Mouse (Mus musculus) kidney, embryonic 16.5 days (tissue): ENCODE data around the gene Tsen2. TPM values are rescaled to one million over a fixed set of nuclear protein-coding genes. Genes with fewer than 3 reads are reported as not detected.

Experiments
- ATAC-seq: fragments of 200-750 bp; cut with Nextera tagmentation; 2 replicates; pipeline ENCODE4 v1.8.0; 2017; ENCODE audit warnings: moderate TSS enrichment; ENCODE audit not compliant: low FRiP score, low TSS enrichment
- H3K27ac ChIP-seq: fragments of 300-500 bp; sonication (generic); 2 replicates; pipeline ENCODE4 v1.5.1; 2014; ENCODE audit warnings: low read length
- H3K27me3 ChIP-seq: fragments of 300-500 bp; sonication (generic); 2 replicates; pipeline ENCODE4 v1.6.1; 2014; ENCODE audit warnings: low read length, control low read depth, mixed read lengths; ENCODE audit not compliant: insufficient read depth
- H3K36me3 ChIP-seq: fragments of 300-500 bp; sonication (generic); 2 replicates; pipeline ENCODE4 v1.6.1; 2014; ENCODE audit warnings: low read length, control low read depth, mixed read lengths; ENCODE audit not compliant: insufficient read depth
- H3K4me1 ChIP-seq: fragments of 300-500 bp; sonication (generic); 2 replicates; pipeline ENCODE4 v1.6.1; 2014; ENCODE audit warnings: low read length, control low read depth, mixed read lengths; ENCODE audit not compliant: insufficient read depth
- H3K4me2 ChIP-seq: fragments of 300-500 bp; sonication (generic); replicated peaks from 2 replicates; pipeline ENCODE4 v1.6.1; 2014; ENCODE audit warnings: low read depth, low read length
- H3K4me3 ChIP-seq: fragments of 300-500 bp; sonication (generic); 2 replicates; pipeline ENCODE4 v1.5.1; 2014; ENCODE audit warnings: mild to moderate bottlenecking, low read length
- H3K9ac ChIP-seq: fragments of 300-500 bp; sonication (generic); replicated peaks from 2 replicates; pipeline ENCODE4 v1.6.1; 2014; ENCODE audit warnings: low read length
- H3K9me3 ChIP-seq: fragments of 300-500 bp; sonication (generic); 2 replicates; pipeline ENCODE4 v1.6.1; 2016; ENCODE audit warnings: low read length, control low read depth
- WGBS: fragments of 180-500 bp; shearing (Covaris S2); extraction: QIAGEN DNeasy Blood & Tissue Kit; methylation state at CpG from one replicate; pipeline ENCODE4 v1.1.7; 2014; 5-methylcytosine and 5-hydroxymethylcytosine counted together
- polyA plus RNA-seq: library from polyadenylated mRNA; unstranded; fragments of >200 nt; fragmentation: Nextera tagmentation; extraction: Ambion mirVana; gene quantifications from 2 replicates; pipeline ENCODE4 v1.2.1, GENCODE M21; 2015

The Tsen2 gene
- polyA plus RNA-seq, 1 experiment from 2014 or later = 35.2 TPM

DNA sequence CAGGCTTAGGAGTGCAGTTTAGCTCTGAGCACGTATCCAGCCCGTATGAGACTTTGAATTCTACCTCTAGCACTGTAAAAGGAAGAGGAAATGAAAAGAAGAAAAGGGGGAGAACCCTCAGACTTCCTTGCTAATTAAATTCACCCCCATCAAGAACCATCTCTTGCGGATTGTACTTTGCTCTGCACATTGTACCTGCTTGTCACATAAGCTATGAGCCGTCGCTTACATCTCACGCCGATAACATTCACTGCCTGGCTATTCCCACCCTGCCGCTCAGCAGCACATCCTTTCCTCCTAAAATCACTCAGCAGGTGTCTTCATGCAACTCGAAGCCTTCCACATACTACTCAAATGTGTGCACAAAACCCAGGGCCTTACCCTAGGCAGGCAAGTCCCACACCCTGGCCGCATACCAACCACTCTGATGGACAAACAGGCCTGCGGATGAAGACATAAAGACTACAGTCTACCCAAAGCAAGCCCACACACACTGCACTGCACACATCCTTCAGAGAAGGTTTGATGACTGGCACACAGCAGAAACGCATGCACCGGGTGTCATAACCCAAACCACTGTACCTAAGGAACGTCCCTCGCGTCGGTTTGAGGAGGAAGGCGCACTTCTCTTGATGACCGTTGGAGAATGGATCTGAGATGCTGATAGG lies 47.4 kb downstream of the Tsen2 start:
- Histone ChIP-seq H3K4me3 (peak overlapping the region; percentile 30), H3K9me3 (no peaks in the 10 kb centered on the region), H3K36me3 (no peaks in the 10 kb centered on the region), H3K9ac (peak overlapping the region; percentile 53), H3K4me1 (peaks cover 11% of the 10 kb centered on the region; the same call in 1 of the 2 replicates), H3K27ac (no peak overlapping the region), H3K27me3 (no peaks in the 10 kb centered on the region), H3K4me2 (peak overlapping the region; percentile 47)
- ATAC-seq = peak; percentile 44
- WGBS = 79% methylated on average over 19 of the region's 19 CpGs

DNA sequence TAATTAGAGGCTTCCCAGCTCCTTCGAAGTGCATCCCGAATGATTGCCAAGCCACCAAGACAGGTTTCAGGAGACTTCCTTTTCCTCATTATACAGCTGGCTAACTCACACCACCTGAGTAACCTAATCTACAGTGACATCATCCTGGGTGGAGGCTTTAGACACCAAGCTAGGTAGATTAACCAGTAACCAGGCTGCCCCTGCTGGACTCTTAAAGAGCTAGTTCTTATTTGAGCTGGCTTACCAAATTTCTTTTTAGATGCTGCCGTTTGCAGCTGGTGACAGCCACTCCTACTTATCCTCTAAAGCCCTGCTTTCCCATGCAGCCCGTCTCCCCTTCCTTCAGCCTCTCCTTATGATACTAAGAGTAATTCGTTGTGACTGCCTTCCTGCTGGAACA lies 48.0 kb downstream of the Tsen2 start, which contains the start of gene Mkrn2os:
Gene Mkrn2os, minus strand, starts transcription at position 119 of the 400 bp plus-strand sequence.
- no peaks in the 10 kb centered on the region for H3K36me3 ChIP-seq
- H3K9ac ChIP-seq = peak within 1 kb of the TSS; percentile 53
- peak within 1 kb of the TSS; percentile 30 for H3K4me3 ChIP-seq
- no peaks in the 10 kb centered on the region for H3K9me3 ChIP-seq
- ATAC-seq = peak; percentile 86
- peak within 1 kb of the TSS; percentile 47 for H3K4me2 ChIP-seq
- 37% methylated on average over 5 of the region's 5 CpGs for whole genome bisulfite sequencing
- H3K27ac ChIP-seq = peak within 1 kb of the TSS; percentile 4; the same call in 1 of the 2 replicates
- H3K4me1 ChIP-seq = peaks cover 11% of the 10 kb centered on the region; the same call in 1 of the 2 replicates
- no peaks in the 10 kb centered on the region for H3K27me3 ChIP-seq

DNA sequence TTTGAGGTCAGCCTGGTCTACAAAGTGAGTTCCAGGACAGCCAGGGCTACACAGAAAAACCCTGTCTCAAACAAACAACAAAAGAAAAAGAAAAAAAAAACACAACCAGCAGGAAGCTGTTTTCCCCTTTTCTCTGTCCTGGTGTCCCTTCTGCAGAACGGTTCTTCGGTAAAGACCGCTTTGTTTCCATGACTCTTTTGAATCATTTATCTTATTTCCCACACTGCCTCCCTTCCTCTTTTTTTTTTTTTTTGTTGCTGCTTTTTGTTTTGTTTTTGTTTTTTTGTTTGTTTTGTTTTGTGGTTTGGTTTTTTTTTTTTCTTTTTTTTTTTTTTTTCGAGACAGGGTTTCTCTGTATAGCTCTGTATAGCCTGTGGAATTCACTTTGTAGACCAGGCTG lies 48.8 kb downstream of the Tsen2 start:
- H3K4me2 ChIP-seq = no peak overlapping the region
- no peaks in the 10 kb centered on the region for H3K27me3 ChIP-seq
- no peak for ATAC-seq
- peaks cover 11% of the 10 kb centered on the region; the same call in 1 of the 2 replicates for H3K4me1 ChIP-seq
- H3K36me3 ChIP-seq = no peaks in the 10 kb centered on the region
- no peaks in the 10 kb centered on the region for H3K9me3 ChIP-seq
- no peak overlapping the region for H3K9ac ChIP-seq
- 79% methylated on average over 4 of the region's 4 CpGs for WGBS
- no peak overlapping the region for H3K4me3 ChIP-seq
- no peak overlapping the region for H3K27ac ChIP-seq

DNA sequence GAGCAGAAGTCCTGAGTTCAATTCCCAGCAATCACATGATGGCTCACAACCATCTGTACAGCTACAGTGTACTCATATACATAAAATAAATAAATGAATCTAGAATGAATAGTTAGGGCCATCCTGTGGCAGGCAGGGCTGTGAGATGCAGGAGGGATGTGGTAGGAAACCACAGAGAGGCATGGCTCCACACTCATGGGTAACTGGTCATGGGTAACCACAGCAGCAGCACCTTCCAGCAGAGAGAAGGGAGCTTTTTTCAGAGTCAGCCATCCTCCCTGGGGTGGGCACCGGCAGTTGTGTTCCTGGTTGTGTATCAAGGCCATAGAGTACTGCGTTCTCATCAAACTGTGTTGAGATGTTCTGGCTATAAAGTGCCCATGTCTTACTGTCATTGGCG lies 50.0 kb downstream of the Tsen2 start:
- Histone ChIP-seq H3K9me3 (no peaks in the 10 kb centered on the region), H3K36me3 (no peaks in the 10 kb centered on the region), H3K4me1 (peaks cover 11% of the 10 kb centered on the region; the same call in 1 of the 2 replicates), H3K27ac (no peak overlapping the region), H3K9ac (no peak overlapping the region), H3K4me2 (no peak overlapping the region), H3K27me3 (no peaks in the 10 kb centered on the region), H3K4me3 (no peak overlapping the region)
- ATAC-seq = no peak
- WGBS = 73% methylated on average over 3 of the region's 3 CpGs

DNA sequence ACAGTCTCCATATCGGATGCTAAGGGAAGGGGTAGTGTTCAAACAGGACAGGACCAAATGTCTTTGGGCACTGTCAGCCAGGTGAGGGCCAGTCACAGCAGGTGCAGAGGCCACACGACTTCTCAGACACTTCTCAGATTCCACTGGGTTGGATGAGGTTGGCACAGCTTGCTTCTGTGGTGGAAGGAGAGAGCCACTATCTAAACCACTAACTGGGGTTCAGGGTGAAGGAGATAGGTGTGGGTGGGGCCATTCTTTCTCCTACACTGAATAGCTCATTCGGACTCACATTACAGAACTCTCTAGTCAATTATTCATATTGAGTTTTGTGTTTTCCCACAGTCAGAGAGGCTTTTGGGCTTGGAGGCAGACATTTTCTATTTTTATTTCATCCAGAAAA lies 51.2 kb downstream of the Tsen2 start:
- no peak for ATAC-seq
- Histone ChIP-seq H3K36me3 (no peaks in the 10 kb centered on the region), H3K9ac (no peak overlapping the region), H3K4me2 (no peak overlapping the region), H3K27me3 (no peaks in the 10 kb centered on the region), H3K4me3 (no peak overlapping the region), H3K9me3 (no peaks in the 10 kb centered on the region), H3K4me1 (peaks cover 11% of the 10 kb centered on the region; the same call in 1 of the 2 replicates), H3K27ac (no peak overlapping the region)
- WGBS = 64% methylated on average over 3 of the region's 3 CpGs

DNA sequence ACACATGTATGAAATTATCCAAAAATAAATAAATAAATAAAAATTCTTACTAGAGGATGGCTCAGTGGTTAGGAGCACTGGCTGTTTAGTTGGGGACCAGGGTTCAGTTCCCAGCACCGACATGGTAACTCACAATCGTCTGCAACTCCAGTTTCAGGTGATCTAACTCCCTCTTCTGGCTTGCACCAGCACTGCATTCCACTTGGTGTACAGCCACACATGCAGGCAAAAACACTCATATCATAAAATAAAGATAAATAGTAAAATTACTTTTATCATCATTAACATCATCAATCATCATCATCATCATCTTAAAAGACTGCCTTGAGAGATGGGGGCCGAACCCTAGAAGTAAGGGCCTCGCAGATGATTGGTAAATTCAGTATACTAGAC lies 56.9 kb downstream of the Tsen2 start:
- Histone ChIP-seq H3K4me1 (peaks cover 10% of the 10 kb centered on the region), H3K9me3 (no peaks in the 10 kb centered on the region), H3K27me3 (no peaks in the 10 kb centered on the region), H3K27ac (no peak overlapping the region), H3K36me3 (no peaks in the 10 kb centered on the region), H3K4me2 (peak overlapping the region; percentile 37), H3K4me3 (peak overlapping the region; percentile 96), H3K9ac (no peak overlapping the region)
- ATAC-seq = no peak
- WGBS = 65% methylated on average over 4 of the region's 4 CpGs

DNA sequence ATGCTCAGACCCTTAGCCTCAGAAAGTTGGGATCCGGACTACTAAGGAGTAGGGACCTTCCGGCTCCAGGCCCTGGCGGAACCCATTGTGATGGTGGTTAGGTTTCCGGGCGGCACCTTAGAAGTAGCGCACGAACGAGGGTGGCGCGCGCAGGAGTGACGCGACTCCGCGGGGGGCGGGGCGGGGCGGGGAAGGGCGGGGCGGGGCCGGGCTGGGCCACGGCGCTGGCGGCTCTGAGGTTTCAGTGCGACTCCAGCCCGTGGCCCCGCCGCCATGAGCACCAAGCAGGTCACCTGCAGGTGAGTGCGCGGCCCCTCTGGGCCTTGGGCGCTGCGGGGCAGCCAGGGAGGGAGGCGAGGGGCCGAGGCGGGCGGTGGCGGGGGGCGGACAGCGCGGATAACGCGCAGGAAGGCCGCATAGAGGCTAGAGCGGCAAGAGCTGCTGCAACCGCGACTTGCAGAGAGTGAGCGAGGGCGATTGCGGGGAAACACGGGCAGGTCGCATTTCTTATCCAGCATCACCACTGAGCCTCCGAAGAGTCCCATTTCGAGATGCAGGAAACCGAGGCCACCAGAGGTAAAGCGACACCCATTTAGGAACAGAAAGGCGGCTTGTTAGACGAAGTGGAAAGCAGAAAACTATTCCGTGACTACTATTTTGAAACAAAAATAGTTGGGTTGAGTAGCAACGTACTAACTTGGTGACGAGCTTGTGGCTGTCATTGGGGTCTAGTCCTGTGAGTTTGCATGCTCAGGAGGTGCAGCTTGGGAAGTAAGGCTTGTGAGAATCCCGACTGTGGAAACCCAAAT lies 57.5 kb downstream of the Tsen2 start, which contains the start of gene Mkrn2:
Gene Mkrn2, plus strand, starts transcription at position 188 of the 809 bp plus-strand sequence.
- WGBS = under 1% methylated on average over 53 of the region's 61 CpGs
- no peaks in the 10 kb centered on the region for H3K36me3 ChIP-seq
- peak within 1 kb of the TSS; percentile 96 for H3K4me3 ChIP-seq
- H3K27me3 ChIP-seq = no peaks in the 10 kb centered on the region
- ATAC-seq = peak; percentile 95
- H3K9me3 ChIP-seq = no peaks in the 10 kb centered on the region
- H3K27ac ChIP-seq = peak within 1 kb of the TSS; percentile 78
- peak within 1 kb of the TSS; percentile 95 for H3K9ac ChIP-seq
- peaks cover 10% of the 10 kb centered on the region for H3K4me1 ChIP-seq
- peak within 1 kb of the TSS; percentile 78 for H3K4me2 ChIP-seq

DNA sequence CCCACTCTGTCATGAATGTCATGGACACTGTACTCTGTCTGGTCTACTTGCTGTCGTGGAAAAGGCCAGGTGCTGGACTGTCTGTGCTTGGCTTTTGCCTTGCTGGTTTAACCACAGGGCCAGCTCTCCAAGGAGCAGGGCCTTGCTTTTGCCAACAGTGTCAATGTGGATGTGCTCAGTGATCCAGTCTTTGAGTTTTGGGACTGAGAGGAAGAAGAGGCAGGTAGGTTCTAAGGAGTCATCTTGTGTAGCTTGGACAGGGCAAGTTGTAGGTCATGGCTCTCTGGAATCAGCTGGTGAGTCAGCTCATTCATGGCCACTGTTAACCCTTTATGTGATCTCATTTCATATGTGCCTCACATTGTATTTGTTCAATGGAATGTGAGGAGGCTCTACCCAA lies 62.0 kb downstream of the Tsen2 start:
- Histone ChIP-seq H3K4me3 (no peak overlapping the region), H3K27me3 (no peaks in the 10 kb centered on the region), H3K9me3 (no peaks in the 10 kb centered on the region), H3K9ac (no peak overlapping the region), H3K4me2 (no peak overlapping the region), H3K36me3 (peaks cover 16% of the 10 kb centered on the region; the same call in 1 of the 2 replicates), H3K27ac (no peak overlapping the region), H3K4me1 (peaks cover 10% of the 10 kb centered on the region)
- ATAC-seq = no peak
- WGBS = 81% methylated on average over 1 of the region's 1 CpGs

DNA sequence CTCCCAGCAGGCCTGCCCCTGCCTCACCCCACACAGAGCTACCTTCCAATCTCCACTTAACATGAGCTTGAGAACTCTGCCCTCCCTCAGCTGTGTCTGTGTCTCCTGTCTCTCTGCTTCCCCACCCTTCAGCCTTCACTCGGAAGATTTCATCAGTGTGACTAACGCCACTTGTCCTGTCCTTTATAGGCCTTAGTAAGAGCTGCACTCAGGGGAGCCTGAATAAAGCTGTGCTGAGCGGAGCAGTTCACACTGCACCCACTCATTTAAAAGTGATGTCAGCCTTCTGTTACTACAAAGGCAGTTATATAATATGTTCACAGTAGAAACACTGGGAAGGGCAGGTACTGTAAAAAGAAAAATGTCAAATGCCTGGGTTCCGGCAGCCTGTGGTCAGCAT lies 63.0 kb downstream of the Tsen2 start:
- no peak for ATAC-seq
- WGBS = 79% methylated on average over 4 of the region's 4 CpGs
- Histone ChIP-seq H3K9me3 (no peaks in the 10 kb centered on the region), H3K4me3 (no peak overlapping the region), H3K36me3 (peaks cover 24% of the 10 kb centered on the region), H3K27ac (no peak overlapping the region), H3K4me2 (no peak overlapping the region), H3K4me1 (peaks cover 9% of the 10 kb centered on the region), H3K9ac (no peak overlapping the region), H3K27me3 (no peaks in the 10 kb centered on the region)

DNA sequence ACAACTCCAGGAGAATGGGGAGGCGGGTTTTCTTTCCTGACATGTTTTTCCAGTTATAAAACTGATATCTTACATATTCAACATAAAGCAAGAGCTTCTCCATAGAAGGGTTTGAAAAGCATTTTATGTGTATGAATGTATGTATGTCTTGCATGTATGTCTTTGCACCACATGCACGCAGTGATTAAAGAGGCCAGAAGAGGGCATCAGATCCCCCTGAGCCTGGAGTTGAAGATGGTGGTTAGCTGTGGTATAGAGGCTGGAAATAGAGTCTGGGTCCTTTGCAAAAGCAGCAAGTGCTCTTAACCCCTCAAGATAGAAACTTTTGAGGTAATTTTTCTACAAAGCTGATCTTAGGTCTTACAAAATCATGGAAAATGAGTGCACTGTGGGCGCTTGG lies 64.7 kb downstream of the Tsen2 start:
- no peak for ATAC-seq
- H3K9me3 ChIP-seq = no peaks in the 10 kb centered on the region
- no peak overlapping the region for H3K4me2 ChIP-seq
- H3K27ac ChIP-seq = no peak overlapping the region
- peaks cover 38% of the 10 kb centered on the region for H3K36me3 ChIP-seq
- 64% methylated on average over 3 of the region's 3 CpGs for WGBS
- H3K4me1 ChIP-seq = no peaks in the 10 kb centered on the region
- H3K9ac ChIP-seq = no peak overlapping the region
- H3K27me3 ChIP-seq = no peaks in the 10 kb centered on the region
- no peak overlapping the region for H3K4me3 ChIP-seq
